Mouse (Mus musculus): ENCODE measurements around the gene Bcl2l1.

The Bcl2l1 gene

DNA sequence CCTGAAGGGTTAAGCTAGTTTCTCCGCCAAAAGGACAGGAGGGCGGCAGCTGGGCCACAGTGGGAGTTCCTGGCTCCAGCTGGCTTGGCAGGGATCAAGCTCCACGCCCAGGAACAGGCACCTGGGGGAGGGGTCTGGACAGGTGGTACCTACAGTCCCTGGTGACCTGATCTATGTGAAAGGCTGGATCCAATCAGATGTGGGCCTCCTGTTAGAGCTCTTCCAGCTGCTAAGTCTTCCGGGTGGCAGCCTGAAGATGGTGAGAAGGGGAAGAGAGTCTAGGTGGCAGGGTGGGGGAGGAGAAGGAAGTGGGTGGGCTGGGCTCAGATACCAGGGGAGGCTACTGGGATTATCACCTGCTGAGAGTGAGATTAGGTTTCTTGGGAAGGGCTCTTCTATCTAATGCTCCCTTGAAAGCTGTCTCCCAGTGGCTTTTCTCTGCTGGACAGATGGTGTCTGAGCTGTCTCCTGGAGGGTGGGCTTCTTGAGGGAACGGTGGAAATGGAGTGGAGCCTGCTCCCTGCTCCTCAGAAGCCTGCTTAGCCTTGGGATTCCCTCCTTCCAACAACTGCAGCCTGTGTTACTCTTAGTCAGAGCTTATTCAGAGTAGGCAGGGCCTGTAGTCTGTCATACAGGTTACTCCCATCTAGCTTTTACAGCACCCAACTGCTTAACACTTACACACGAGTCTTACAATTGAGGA, 27.0 kb downstream of the Bcl2l1 start:
- CTCF ChIA-PET = interaction anchor here (0.6 kb wide), 1 partner anchor 25 kb away, joined by 6 read pairs; no protein-coding TSS in a partner anchor

DNA sequence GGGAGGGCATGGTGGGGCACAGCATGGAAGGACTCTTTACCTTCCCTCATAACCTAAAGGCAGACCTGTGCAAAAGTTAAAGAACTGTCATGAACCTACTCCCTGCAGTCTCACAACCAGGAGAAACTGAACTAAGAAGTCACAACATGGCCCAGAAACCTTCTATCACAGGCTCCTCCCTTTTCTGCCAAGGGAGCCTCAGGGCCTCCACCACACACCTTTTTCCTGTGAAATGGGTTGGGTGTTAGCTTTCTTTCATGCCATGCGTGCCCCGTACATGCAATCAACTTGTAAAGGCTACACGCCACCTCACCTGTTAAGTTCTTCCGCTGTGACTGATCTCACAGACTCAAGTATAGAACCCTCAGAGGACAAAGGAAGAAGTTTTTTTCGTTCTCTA, 28.4 kb downstream of the Bcl2l1 start:
- CTCF ChIA-PET = no interaction called here

DNA sequence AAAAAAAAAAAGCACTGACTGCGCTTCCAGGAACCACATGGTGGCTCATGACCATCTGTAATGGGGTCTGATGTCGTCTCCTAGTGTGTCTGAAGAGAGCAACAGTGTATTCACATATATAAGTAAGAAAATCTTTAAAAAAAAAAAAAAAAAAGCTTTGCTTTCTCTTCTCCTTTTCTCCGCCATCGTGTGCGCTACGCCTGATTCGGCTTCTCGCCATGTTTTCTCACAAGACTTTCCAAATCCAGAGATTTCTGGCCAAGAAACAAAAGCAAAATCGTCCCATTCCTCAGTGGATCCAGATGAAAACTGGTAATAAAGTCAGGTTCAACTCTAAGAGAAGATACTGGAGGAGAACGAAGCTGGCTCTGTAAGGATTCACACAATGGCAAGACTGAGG, 29.2 kb downstream of the Bcl2l1 start:
- CTCF ChIA-PET = interaction anchor here (0.7 kb wide), 2 partner anchors 64 to 155 kb away, joined by 9 read pairs; no protein-coding TSS in a partner anchor

DNA sequence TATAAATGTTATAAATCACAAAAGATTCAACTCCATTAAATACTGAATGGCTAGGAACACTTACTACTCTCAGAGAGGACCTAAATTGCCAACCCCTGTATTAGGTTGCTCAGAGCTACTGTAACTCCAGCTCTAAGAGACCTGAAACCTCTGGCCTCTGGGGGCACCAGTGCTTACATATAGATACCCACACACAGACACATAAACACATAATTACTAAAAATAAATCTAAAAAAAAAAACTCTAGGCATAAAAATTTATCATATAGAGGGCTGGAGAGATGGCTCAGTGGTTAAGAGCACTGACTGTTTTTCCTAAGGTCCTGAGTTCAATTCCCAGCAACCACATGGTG, 30.8 kb downstream of the Bcl2l1 start:
- CTCF ChIA-PET = no interaction called here

DNA sequence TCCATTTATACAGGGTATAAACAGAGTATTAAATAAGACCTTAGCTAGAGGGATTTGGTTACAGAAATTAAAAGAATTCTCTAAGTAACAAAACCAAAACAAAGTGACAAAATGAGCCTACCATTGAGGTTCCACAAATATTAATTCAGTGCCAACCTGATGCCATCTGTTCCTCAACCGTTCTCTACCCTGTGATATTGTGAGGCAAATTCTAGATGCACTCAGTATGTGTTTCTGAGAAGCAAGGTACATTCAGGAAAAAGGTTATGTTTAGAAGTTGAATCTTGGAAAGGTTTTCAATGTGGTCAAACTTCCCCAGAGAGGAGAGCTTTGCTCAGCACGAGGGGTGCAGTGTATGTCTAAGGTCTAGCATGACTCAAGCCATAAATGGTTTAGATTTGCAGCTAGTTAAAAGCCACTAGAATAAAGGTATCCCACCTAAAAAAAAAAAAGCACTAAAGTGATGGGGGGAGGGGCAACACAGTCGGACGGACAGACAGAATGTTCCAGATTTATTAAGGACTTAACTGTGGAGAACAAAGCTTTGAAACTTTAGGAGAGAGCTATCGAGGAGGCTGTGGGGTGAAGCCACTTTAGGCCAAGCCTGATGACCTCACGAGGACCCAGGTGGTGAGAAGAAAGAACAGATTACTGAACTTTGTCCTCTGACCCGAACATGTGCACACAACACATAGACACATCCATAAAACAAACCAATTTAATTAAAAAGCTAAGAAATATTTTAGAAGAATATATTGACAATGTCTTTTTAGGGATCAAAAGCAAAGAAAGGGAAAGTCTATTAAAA, 31.4 kb downstream of the Bcl2l1 start:
- CTCF ChIA-PET = no interaction called here

DNA sequence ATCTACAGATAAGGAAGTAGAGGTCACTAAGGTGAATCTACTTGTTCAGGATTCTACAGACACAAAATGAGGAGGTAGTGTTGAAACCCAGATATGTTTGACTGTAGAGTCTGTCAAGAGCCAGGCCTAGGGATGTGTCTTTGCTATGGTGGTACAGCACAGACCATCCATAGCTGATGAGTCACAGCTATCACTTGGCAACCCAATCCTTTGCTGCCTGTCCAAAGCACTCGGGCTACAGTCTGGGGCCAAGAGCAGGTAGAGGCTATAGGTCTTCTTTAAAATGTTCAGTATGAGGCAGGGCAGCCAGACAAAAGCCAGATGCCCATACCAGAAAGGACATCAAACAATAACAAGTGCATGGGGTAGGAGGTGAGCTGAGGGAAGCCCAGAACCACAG, 33.9 kb downstream of the Bcl2l1 start:
- CTCF ChIA-PET = interaction anchor here (0.6 to 1.0 kb wide), 2 partner anchors 27 to 31 kb away, joined by 3 to 9 read pairs; no protein-coding TSS in a partner anchor

DNA sequence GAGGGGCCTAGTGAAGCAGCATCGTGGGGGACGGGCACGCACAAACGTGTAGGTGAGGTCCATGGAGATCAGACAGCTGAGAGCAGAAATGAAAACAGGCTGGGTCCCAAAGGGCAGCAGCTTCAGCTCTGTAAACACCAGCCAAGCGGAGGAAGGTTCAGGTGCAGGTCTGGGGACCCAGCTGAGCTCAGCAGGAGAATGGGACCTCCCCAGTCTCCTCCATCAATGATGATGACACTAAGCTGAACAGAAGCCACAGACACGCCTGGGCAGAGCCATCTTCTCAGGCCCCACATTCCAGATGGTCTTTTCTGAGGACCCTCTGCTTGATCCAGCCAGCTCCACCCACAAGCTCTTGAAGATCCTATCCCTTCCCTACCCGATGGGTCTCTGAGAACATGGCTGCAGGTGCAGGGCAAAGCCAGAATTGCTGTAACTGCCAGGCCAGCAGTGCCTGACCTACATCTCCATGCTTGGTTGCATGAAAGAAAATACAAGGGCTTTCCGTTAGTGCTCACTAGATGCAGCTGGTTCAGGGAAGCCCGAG, 37.2 kb downstream of the Bcl2l1 start:
- CTCF ChIA-PET = no interaction called here

DNA sequence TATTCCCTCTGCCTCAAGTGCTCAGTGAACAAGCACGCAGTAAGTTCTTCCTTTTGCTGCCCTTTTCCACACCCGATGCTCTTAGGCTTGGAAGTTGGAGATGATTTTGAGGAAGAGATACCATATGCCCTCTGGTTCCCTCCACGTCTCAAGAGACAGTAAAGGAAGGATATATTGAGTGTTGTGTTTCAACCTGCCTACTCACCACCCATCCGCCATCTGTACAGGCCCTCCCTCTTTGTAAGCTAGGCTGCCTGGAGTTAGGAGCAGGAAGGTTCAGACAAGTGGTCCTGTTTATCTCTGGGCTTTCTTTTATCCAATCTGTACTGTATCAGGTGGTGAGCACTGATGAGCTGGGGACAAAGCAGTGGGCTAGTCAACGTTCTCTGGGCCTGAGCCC, 38.1 kb downstream of the Bcl2l1 start:
- CTCF ChIA-PET = no interaction called here

DNA sequence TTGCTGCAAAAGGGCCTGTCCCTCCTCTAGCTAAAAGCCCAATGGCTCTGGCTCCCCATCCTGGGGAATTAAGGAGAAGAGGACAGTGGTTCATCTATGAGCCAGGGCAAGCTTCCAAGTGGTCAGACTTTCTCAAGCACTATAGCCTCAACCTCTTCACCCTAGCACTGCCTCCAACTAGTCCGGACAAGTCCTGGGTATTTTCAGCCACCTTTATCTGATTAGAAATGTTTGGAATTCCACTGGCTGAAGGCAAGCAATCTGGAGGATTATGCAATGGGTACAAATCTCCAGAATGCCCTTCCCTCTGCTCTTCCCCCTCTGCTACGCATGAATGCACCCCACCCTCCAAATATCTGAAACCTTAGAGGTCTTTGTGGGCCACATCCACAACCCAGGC, 39.1 kb downstream of the Bcl2l1 start:
- CTCF ChIA-PET = no interaction called here

DNA sequence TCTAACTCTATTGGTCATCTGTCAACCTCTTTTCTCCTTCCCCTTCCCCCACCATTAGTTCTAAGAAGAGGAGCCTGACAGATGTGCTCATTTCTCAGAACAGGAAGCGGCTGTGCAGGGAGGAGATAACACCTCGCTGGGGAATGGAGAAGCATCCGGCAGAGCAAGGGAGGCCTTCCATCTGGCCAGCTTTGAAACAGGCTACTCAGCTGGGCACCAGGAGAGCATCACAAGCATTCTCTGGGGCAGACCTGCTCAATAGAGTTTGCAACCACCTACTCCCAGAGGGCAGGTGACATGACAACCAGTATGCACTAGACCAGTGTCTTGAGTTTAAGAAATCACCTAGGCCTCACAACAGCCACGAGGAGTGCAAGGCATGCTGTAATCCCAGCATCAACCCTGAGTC, 41.9 kb downstream of the Bcl2l1 start:
- CTCF ChIA-PET = interaction anchor here (0.6 kb wide), 1 partner anchor 18 kb away, joined by 3 read pairs; no protein-coding TSS in a partner anchor

DNA sequence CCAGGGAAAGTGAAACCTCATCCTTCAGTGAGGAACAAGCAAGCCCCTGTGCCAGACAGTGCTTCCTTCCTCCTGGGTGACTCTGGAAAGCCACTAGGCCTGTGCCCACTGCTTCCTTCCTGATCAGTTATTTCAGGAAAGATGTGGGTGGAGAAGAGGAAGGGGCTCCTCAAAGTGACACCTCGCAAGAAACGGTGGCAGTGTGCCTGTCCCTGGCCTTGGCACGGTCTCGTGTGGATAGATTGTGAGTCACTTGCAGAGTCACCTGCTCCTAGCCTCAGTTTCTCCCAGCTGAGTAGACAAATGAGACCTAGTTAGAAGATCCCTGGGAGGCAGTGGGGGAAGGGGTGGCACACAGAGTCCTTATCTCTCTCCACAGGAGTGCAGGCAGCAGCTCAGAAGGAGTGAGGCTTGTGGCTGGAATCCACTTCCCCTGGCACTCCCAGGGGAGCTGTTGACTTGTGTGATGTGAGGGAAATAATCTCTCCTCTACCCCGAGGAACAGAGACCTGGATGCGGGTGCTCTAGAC, 42.6 kb downstream of the Bcl2l1 start:
- CTCF ChIA-PET = interaction anchor here (0.6 kb wide), 1 partner anchor 19 kb away, joined by 3 read pairs; no protein-coding TSS in a partner anchor

DNA sequence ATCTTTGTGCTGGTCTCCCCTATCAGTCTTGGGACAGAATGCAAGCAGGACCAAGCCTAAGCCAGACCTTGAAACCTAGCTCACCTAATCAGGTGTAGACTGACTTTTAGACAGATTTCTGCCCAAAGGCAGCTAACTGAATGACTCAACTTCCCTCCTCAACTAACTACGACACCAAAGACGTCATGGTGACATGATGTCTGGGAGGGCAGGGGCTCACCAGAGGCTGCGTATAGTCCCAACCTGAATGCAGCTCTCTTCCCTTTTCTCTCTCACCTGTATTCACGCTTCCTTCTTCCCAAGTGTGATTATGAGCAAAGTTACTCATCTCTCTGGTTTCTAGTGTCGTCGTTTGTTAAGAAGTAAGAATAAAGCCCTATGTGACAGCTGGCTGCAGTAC, 44.0 kb downstream of the Bcl2l1 start:
- CTCF ChIA-PET = no interaction called here

DNA sequence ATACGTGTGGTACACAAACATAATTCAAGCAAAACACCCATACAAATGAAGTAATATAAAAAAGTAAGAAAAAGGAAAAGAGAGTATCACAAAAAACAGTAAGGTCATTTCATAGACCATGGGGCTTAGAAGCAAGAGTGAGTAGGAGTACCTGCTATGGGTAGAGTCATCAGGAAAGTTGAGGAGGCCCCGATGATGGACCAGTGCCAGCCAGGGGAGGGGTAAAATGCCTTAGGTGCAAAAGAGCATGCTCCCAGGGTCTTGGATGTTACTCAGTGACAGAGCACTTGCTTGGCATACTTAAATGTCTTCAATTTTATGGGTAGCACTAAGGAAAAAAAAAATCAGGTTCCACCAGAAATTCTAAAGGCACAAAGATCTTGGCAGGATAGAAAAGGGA, 44.4 kb downstream of the Bcl2l1 start:
- CTCF ChIA-PET = no interaction called here

DNA sequence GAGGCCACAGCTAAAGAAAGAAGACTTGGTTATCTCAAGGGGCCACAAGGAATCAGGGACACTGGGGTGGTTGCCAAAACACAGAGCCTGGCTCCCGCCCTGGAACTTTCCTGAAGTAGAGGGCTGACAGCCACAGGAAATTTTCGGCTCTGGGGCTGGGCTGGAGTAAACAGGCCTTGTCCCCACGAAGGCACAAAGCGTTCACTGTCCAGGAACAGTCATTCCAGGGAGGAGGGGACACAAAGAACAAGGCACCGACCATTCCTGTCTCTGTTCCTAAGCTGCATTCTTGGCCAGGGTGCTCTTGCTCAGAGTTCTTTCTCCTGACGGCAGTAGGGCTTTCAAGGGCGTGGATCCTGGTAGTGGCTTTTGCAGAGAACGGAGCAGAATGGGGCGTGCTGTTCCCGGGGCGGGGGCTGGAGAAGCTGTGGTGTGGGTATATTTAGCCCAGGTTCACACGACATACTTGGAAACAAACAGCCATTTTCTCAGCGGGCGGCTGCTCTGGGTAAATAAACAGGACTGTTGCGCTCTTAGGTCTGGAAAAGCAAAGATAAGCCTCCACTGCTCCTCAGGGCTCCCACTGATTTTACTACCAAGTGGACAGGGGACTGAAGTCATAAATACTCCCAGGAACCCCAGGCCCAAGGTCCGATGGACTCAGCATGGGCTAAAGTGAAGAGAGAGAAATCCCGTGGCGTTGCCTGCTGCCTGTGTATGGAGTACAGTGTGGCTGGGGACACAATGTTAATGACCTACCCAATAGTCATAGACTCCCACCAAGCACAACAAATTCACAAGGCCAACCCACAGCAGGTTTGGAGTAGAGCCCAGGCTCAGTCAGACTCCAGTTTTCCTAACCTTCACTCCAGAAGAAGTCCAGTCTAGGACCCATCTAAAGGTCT, 45.8 kb downstream of the Bcl2l1 start:
- CTCF ChIA-PET = no interaction called here

DNA sequence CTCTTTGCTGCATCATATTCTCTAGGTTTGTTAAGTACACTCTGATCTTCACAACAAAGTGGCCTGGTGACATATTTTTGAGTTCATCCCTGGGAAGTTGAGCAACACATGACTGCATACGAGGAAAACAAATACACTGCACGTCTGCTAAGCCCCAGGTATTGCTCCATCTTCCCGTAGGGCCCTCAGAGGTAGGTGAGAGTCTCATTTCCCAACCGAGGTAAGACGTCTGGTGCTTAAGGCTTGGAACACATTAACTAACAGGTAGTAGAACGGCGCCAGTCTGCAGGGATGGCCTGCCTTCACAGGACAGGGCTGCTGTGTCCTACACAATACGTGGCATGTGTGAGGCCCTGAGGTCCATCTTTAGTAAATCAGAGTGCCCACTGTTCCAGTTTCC, 46.9 kb downstream of the Bcl2l1 start:
- CTCF ChIA-PET = no interaction called here

DNA sequence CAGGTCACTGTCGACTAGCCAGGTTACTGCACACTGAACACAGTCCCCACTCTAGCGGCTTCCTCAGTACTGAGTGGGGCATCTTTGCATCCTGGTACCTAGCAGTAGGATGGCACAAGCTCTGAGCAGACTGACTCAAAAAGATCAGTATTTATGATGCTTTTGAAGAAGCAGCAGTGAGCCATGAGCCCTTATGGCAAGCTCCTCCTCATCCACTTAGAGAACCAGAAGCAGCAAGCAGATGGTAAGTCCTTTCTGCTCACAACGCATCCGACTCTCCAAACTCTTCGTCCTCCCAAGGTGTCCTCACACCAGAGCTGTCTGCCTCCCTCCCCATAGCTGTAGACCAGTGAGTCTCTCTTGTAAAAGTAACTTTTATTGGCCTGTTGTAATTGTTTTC, 48.3 kb downstream of the Bcl2l1 start:
- CTCF ChIA-PET = no interaction called here

DNA sequence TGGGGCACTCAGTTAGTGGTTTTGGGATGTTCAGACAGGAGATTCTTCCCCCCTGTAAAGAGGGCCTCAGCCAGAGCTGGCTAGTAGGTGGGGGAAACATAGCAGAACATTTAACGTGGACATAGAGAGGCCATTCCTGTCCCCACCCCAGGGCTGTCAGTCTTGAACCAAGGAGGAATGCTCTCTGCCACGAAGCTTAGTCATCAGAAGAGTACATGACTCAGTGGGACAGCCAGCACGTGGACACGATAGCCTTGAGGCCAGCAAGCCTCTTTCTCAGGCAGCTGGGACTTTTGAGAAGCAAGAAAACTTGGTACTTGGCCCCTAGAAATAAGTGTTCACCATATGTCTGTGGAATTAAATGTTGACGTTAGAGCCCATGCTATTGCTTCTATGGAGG, 48.9 kb downstream of the Bcl2l1 start:
- CTCF ChIA-PET = no interaction called here

DNA sequence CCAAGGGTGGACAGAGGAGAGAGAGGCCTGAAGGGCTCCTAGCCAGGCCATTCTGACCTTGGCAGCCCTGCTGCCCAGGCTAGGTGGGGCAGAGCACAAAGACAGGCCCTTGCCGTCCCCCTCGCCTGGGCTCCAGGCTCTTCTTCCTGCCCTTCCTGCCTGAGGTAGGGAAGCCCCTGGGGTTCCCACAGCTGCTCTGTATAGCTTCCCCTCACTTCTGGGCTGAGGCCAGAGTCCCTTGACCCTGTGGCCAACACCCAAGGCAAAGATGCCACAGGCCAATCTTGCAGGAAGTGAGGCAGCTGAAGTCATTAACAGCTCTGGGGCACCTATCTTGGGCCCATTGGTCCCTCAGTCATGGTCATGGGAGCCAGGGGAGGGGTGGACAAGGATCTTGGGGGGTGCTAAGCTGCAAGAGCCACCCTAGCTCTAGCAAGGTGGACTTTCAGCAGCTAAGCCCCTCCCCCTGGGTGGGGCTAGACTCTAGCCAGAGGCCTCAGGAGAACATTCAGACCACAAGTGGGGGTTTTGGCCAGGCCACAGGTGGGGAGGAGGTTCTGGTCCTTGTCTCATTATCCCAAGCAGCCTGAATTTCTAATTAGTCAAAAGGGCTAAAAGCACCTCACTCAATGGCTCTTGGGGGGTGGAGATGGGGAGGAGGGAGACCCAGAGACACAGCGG, 50.4 kb downstream of the Bcl2l1 start:
- CTCF ChIA-PET = interaction anchor here (0.5 to 0.6 kb wide), 2 partner anchors 68 to 1027 kb away, joined by 3 to 9 read pairs; no protein-coding TSS in a partner anchor

DNA sequence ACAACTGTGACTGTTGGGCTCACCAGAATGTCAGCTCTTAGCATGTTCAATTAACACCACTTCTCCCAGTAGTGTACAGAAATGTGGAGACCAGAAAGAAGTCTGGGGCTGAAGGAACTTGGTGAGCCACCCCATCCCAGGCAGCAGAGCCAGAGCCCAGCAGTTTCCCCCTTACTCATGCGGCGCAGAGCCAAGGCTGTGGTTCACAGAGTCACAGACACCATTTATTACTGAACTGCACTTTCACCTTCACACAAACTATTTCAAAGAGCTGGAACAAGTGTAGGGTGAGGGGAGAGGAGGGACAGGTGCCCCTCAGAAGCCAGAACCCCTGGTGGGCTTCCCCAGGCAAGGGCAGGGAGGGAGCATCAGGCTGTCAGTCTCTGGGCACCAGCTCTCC, 51.1 kb downstream of the Bcl2l1 start:
- CTCF ChIA-PET = no interaction called here

DNA sequence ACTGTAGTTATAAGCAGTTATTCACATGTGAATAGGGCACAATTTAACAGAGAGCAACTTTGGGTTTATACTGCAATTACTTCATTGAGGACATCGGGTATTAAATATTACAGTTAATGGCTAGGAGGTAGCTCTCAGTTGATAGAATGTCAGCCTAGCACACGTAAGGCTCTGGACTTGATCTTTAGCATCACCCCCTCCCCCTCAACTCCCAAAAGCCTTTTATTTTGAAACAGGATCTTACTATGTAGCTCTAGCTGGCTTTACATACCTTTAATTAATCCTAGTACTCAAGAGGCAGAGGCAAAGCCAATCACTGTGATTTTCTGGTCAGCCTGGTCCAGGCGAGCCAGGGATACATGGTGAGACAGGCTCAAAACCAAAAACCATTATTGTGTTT, 54.4 kb downstream of the Bcl2l1 start:
- CTCF ChIA-PET = no interaction called here

DNA sequence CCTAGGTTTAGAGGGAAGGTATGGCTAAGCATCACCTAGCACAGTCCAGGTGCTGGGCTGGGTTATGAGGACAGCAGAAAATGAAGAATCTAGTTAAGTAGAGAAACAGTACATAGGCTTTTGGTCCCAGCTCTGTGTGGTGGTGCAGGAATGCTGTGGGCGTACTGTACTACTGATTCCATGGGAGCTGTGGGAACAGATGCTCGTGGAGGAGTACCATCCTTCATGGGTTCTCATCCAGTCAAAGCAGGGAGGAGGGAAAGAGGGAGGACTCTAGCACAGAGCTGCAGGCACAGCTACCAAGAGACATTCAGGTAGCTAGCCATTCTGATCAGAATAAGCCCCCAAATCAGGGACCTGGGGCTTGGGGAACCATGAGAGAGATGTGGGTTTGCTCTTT, 55.1 kb downstream of the Bcl2l1 start:
- CTCF ChIA-PET = no interaction called here

All from spleen, embryonic (tissue).